Mouse (Mus musculus) embryo, embryonic 10.5 days (tissue): ENCODE data around the gene E130308A19Rik.

Source experiments
- DNase-seq: peaks from one replicate; pipeline ENCODE4 v3.0.0-alpha.2; 2015; ENCODE audit warnings: low spot score

E130308A19Rik gene

DNA sequence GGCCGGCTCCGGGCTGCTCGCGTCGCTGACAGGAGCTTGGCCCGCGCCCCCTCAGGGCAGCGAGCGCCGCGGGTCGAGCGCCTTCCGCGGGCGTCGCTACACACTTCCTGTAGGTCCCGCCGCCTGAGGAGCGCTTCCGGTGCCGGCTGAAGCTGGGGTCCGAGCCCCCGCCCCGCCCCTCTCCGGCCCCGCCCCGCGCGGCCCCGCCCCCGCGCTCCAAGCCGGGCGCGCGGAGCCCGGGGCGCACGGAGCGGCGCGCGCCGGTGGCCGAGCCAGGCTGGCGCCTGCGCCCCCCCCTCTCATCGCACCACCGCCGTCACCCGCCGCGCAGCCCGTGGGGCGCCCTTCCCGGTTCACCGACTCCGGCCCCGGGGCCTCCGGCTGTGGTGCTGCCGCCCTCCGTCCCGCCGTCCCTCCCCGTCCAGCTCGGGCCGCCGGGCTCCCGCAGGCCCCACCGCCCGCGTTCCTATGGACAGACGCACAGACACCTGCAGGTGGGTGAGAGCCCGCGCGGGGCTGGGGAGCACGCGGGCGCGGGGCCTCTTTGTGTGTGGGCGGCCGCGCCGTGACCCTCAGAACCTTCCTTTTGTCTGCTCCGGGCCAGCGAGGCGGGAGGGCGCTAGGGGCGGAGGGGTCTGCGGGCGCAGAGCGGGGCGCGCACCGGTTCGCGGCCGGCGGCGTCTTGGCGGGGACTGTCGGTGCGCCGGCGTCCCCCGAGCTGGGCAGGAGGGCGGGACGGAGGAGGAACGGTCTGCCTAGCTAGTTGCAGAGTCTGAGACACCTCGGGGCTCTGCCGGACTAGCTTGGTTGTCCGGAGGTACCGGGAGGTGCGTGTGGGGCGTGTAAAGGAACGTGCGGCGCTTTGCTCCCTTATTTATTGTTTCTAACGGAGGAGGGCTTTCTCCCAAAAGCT, at the start of gene E130308A19Rik:
TSS of gene E130308A19Rik (plus strand) at position 214 of the 913 bp plus-strand sequence.
- peak; percentile 91 for DNase-seq

DNA sequence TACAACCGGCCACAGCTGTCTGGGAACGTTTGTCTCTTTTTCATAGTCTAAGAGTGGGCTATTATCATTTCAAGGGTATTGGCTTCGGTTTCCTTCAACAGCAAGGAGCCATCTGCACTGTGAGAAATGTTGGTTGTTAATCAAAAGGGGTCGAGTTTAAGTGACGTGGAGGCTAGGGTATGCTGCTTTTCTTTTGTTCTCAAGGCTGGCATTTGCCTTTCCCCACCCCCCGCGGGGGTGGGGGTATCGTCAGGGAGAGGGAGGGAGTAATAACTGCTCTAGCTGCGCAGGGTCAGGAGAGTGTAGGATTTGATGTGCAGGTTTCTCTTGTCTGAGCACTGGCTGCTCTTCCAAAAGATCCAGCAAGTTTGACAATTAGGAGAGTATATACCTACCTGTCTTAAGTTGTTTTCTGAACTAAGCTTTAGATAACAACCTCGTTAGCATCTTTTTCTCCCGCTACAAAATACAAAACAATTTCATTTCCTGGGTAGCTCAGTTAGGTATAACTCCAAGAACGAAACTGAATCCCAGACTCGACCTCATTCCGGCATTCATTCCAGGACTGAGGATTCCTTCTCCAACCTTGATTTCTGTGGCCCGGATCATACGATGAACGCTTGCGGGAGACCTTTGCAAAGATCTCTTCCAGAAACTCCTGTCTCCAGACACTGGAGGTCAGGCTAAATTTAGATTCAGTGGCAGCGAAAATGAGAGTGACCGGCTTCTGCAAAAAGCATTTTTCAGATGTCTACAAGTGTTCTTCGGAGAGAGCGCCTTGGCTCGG, 45.3 kb upstream of the E130308A19Rik start:
- peak; percentile 81 for DNase-seq

GRCm38 (mm10) chr4:59581314-59582185, 44.5 kb upstream of the E130308A19Rik start, which contains the start of gene Hsdl2:
Hsdl2 (plus strand) TSS chr4:59581563.
- peak; percentile 100 for DNase-seq

GRCm38 (mm10) chr4:59582186-59582585, 43.8 kb upstream of the E130308A19Rik start:
- peak; percentile 12 for DNase-seq

GRCm38 (mm10) chr4:59585097-59585496, 40.9 kb upstream of the E130308A19Rik start:
- DNase-seq: no peak

DNA sequence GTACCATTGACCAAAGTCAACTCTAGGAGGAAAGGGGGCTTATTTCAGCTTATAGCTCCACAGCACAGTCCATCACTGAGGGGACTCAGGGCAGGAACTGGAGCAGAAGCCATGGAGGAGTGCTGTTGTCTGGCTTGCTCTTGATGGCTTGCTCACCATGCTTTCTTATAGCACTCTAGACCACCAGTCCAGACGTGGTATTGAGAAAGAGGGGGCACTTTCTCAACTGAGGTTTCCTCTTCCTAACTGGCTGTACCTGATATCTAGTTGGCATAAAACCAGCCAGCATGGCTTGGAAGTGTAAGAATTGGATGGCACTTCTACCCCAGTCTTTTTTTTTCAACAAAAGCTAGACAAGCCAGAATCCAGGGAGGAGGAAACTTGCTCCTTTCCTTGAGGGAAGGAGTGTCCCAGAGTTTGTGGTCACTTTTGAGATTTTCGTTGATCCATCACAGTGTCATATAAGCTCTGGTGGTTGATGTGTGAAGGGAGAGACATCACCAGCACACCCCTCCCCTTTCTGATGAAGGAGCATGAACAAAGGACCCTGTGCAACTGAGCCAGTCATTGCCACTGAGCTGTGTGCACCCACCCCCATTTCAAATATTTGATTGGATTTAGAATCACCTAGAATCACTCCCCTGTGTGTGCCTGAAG, 38.7 kb upstream of the E130308A19Rik start:
- no peak for DNase-seq

- DNase-seq: no peak
Observed at GRCm38 (mm10) chr4:59587872-59588226, 38.2 kb upstream of the E130308A19Rik start.

GRCm38 (mm10) chr4:59594614-59595013, 31.4 kb upstream of the E130308A19Rik start:
- DNase-seq: no peak

DNA sequence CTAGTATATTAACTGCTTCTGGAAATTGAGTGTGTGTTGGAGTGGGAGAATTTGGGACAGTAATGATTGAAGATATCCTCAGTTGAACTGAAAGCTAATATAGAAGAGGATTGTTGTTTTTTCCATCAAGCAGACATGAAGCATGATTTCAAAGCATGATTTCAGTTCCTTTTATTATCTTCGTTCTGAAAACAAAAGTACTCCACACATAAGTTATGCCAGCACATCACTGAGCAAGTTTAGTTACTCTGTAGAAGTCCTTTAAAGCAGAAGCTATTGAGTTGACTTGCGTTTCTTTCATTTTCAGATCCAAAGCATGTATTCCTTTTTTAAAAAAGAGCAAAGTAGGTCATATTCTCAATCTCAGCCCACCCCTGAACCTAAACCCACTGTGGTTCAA, 29.5 kb upstream of the E130308A19Rik start:
- DNase-seq: no peak

DNA sequence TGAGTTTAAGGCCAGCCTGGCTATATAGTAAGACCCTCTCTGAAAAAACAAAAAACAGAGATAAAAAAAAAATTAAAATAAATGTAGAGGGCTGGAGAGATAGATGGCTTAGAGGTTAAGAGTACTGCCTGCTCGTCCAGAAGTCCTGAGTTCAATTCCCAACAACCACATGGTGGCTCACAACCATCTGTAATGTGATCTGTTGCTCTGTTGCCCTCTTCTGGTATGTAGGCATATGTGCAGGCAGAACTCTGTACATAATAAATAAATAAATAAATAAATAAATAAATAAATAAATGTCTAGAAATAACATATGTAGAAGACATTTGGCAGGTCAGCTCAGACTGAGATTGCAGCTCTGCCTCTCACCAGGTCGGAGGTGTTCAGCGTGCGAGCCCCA, 23.3 kb upstream of the E130308A19Rik start:
- no peak for DNase-seq

GRCm38 (mm10) chr4:59604892-59605291, 21.1 kb upstream of the E130308A19Rik start:
- DNase-seq: no peak

- DNase-seq: no peak
Observed at GRCm38 (mm10) chr4:59605501-59605900, 20.5 kb upstream of the E130308A19Rik start.

DNA sequence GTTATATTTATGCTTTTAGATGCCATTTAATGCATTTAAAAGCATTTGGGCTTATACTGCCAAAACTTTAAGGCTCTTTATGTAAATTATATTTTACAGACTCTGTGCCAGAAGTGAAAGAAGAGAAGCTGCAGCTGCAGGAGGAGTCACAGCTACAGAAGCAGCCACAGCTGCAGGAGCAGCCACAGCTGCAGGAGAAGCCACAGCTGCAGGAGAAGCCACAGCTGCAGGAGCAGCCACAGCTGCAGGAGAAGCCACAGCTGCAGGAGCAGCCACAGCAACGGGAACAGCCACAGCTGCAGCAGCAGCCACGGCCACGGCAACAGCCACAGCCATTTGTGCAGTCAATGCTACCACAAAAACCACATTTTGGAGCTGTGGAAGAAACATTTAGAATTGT, 15.6 kb upstream of the E130308A19Rik start:
- DNase-seq: no peak

DNA sequence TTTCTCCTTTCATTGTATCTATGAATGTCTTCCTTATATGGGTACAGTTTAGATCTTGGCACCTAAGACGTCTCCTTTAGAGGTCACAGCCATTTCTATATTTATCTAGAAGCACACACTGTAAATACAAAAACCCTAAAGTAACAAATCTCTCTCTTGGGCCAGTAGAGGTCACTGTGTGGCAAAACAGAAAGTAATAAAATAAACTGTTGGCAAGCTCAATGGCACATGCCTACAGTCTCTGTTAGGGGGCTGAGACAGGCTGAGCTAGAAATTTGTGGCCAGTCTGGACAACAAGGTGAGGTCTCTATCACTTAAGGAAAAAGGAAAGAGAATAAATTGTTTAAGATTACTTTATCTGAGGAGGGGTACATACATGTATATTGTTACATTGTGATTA, 11.0 kb upstream of the E130308A19Rik start:
- peak; percentile 61 for DNase-seq

DNA sequence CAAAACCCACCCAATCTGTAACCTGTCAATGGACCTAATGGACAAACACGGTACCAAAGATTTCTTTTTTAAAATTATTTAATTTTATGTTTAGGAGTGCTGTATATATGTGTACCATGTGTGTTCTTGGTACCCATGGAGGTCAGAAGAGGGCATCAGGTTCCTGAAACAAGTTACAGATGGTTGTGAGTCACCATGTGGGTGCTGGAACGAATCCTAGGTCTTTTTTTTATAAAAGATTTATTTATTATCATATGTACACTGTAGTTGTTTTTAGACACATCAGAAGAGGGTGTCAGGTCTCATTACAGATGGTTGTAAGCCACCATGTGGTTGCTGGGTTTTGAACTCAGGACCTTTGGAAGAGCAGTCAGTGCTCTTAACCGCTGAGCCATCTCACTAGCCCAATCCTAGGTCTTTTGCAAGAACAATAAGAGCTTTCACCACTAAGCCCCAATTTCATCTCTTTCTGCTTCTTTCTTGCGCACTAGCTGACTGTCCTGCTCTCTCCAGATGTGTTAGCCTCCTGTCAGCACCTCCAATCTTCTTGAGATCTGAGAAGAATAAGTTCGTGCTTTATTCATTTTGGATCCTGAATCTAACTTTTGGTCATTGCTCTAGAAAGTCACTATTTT, 6.3 kb upstream of the E130308A19Rik start:
- no peak for DNase-seq

DNA sequence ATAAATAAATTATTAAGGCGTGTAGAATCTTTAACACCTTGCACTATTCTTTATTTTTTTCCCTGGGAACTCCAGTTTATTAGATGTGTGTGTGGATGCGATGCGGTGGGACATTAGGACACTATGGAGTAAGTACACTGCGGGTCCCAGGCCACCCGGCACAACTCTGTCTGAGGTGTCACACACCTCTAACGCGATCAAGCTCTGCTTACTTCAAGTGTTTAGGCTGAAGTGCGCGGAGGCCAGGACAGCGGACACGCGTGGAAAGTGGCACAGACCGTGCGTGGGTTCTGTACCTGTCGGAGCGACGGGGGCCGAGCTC, 374 bp upstream of the E130308A19Rik start:
- no peak for DNase-seq

DNA sequence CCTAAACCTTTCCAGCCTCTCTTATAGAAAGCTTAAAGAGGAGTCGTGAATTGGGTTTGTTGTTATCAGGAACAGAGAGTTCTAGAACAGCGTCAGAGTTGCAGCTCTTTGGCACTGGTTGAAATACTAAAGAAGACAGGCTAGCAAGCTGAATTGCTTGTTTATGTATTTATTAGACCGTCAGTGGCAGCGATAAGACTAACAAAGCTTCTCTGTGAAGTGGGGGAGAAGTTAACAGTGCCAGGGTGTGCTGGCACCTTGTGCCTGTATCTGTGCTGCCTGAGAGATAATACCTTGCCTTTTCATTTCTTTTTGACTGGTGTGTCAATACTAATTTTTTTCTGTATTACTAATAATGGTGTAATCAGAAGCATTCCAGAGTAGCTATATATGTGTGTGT, 2.2 kb downstream of the E130308A19Rik start:
- no peak for DNase-seq

GRCm38 (mm10) chr4:59629076-59629874, 3.3 kb downstream of the E130308A19Rik start:
- peak; percentile 66 for DNase-seq

DNA sequence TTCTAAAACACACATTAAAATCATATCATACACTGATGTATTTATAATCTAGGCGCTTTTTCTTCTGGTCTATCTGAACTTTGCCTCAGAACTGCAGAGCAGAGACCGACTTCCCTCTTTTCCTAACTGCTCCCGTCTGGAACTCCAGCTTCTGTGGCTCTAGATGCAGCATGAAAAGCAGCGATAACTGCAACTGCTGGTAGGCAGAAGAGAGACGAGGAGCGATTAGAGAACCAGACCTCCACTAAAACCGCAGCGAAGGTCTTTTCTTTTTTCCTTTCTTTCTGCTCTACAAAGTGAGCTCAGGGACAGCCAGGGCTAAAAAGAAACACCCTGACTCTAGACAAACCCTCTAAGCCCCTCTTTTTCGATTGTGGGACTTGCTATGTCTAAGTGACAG, 4.1 kb downstream of the E130308A19Rik start:
- DNase-seq: no peak

- no peak for DNase-seq
Observed at GRCm38 (mm10) chr4:59634532-59634931, 8.5 kb downstream of the E130308A19Rik start.
